ENCODE assay signal across 9 mouse cellular contexts in genomic region chr16:29575620-29576019, GRCm38 (mm10). TPM values are rescaled to one million over a fixed set of nuclear protein-coding genes. Genes with fewer than 3 reads are reported as not detected.
A peak's percentile ranks its signal among the peaks of the same experiment; 100 is the strongest.
DNase-seq lines count a peak whose midpoint lies in the region; ATAC-seq and TF ChIP-seq lines count a peak whose summit lies in the region.
"Had no signal": no experiment of that assay in that cellular context is flagged by ENCODE, and none has a peak within 500 bp of the region (broad histone marks: within the 10 kb centered on the region; RNA-seq: fewer than 3 reads in every experiment).

No protein-coding gene starts in this region.

- peak; percentile 36; the same call in 1 of the 2 replicates for TF ChIP-seq CTCF in lung, adult 2 months (IDR thresholded peaks at IDR 0.05; ENCODE audit: insufficient read depth, low read length)

- peaks cover 2% of the 10 kb centered on the region; the same call in 1 of the 2 replicates for H3K4me1 ChIP-seq in lung, adult 2 months (ENCODE audit: control insufficient read depth, insufficient read depth, low read length)

- no peak for TF ChIP-seq POLR2A in lung, adult 2 months (IDR thresholded peaks at IDR 0.05; ENCODE audit: borderline replicate concordance, extremely low read depth, low read depth, low read length)

- no peak for DNase-seq in frontal cortex, postnatal 25 days (ENCODE audit: low spot score in 2 of 2)
- no peak for DNase-seq in lung, adult 2 months
- DNase-seq in lung, postnatal 4 days: no peak
- peak; percentile 6 for DNase-seq in MN1 (ENCODE audit: low spot score)
- peak; percentile 6 for DNase-seq in lung, postnatal 14 days
- no peak for DNase-seq in spleen, postnatal 36 days (ENCODE audit: low spot score in 2 of 2)
- DNase-seq in B cell, adult 2 months: no peak
- DNase-seq: thymus, postnatal 36 days had no signal

- H3K4me3 ChIP-seq in lung, adult 2 months (replicated peaks; ENCODE audit: extremely low read depth, low read depth, low read length): no peak overlapping the region

- peak; percentile 62 for ATAC-seq in frontal cortex, adult (ENCODE audit: low TSS enrichment)

- 7% methylated on average over 5 of the region's 5 CpGs for WGBS in lung, adult 2 months

RNA-seq across cellular contexts. Expression of gene Opa1, which starts 3.5 kb away (rescaled TPM):
- polyA plus RNA-seq in lung, adult 2 months (2012; rRNA removed): 6.9 and 9.6 TPM in 2 replicates

RNA-seq across cellular contexts. Expression of gene Atp13a4, which starts 31.0 kb away (rescaled TPM):
- 3.0 and 6.3 TPM in 2 replicates for polyA plus RNA-seq in lung, adult 2 months (2012; rRNA removed)

Comparison
In these comparisons a context has a peak if more than half of its experiments do, and no peak if none do; other contexts are left out.
1. DNase-seq: peak in MN1 (single experiment) and lung, postnatal 14 days (single experiment); none in frontal cortex, postnatal 25 days (0 of 2), lung, adult 2 months (single experiment), lung, postnatal 4 days (0 of 2), spleen, postnatal 36 days (0 of 2) and B cell, adult 2 months (0 of 2).